Mouse (Mus musculus) kidney, embryonic 15.5 days (tissue): ENCODE measurements around the gene Agfg1. TPM values are rescaled to one million over a fixed set of nuclear protein-coding genes. Genes with fewer than 3 reads are reported as not detected.
"Not testable (repeated sequence)": the region's sequence is repeated elsewhere in the genome, so short reads cannot be mapped to it uniquely, and the experiment has no call there.

Experiments used
- ATAC-seq: fragments of 200-750 bp; cut with Nextera tagmentation; replicated peaks from 2 replicates; pipeline ENCODE4 v1.8.0; 2017; ENCODE audit warnings: moderate TSS enrichment; ENCODE audit not compliant: low FRiP score
- H3K27ac ChIP-seq: fragments of 300-500 bp; sonication (generic); 2 replicates; pipeline ENCODE4 v1.5.1; 2015; ENCODE audit warnings: mild to moderate bottlenecking, inconsistent platforms
- H3K27me3 ChIP-seq: fragments of 300-500 bp; sonication (generic); 2 replicates; pipeline ENCODE4 v1.6.1; 2015; ENCODE audit warnings: inconsistent platforms
- H3K36me3 ChIP-seq: fragments of 300-500 bp; sonication (generic); 2 replicates; pipeline ENCODE4 v1.6.1; 2015; ENCODE audit warnings: inconsistent platforms
- H3K4me1 ChIP-seq: fragments of 300-500 bp; sonication (generic); 2 replicates; pipeline ENCODE4 v1.6.1; 2015; ENCODE audit warnings: inconsistent platforms
- H3K4me2 ChIP-seq: fragments of 300-500 bp; sonication (generic); 2 replicates; pipeline ENCODE4 v1.6.1; 2015; ENCODE audit warnings: moderate library complexity, mild to moderate bottlenecking, inconsistent platforms
- H3K4me3 ChIP-seq: fragments of 300-500 bp; sonication (generic); replicated peaks from 2 replicates; pipeline ENCODE4 v1.5.1; 2015; ENCODE audit warnings: mild to moderate bottlenecking, inconsistent platforms
- H3K9ac ChIP-seq: fragments of 300-500 bp; sonication (generic); 2 replicates; pipeline ENCODE4 v1.6.1; 2015; ENCODE audit warnings: mild to moderate bottlenecking, inconsistent platforms
- H3K9me3 ChIP-seq: fragments of 300-500 bp; sonication (generic); replicated peaks from 2 replicates; pipeline ENCODE4 v1.6.1; 2016; ENCODE audit warnings: inconsistent platforms
- whole genome bisulfite sequencing: fragments of 180-500 bp; shearing (Covaris S2); methylation state at CpG from one replicate; pipeline ENCODE4 v1.1.7; 2015; ENCODE audit warnings: mixed read lengths; 5-methylcytosine and 5-hydroxymethylcytosine counted together
- microRNA-seq: library from miRNA; unstranded; fragments of <30 nt; microRNA quantifications from one replicate; pipeline ENCODE4, GENCODE M21; 2016
- polyA plus RNA-seq: library from polyadenylated mRNA; unstranded; fragments of >200 nt; fragmentation: Nextera tagmentation; extraction: Ambion mirVana; gene quantifications from 2 replicates; pipeline ENCODE4 v1.2.1, GENCODE M21; 2015

The Agfg1 gene
- polyA plus RNA-seq, 1 experiment from 2014 or later = 29.7 TPM

GRCm38 (mm10) chr1:82930558-82930957 lies 91.3 kb downstream of the Agfg1 start:
- not testable (repeated sequence) for H3K4me1 ChIP-seq, H3K9ac ChIP-seq, ATAC-seq, H3K4me2 ChIP-seq, H3K36me3 ChIP-seq, H3K4me3 ChIP-seq, H3K9me3 ChIP-seq, H3K27me3 ChIP-seq, H3K27ac ChIP-seq
- 78% methylated on average over 3 of the region's 3 CpGs for WGBS

- not testable (repeated sequence) for H3K27me3 ChIP-seq, H3K36me3 ChIP-seq, ATAC-seq, H3K4me2 ChIP-seq, H3K9ac ChIP-seq, H3K4me3 ChIP-seq, H3K9me3 ChIP-seq, H3K4me1 ChIP-seq, H3K27ac ChIP-seq
- no CpG with 5 or more reads among the region's 6 CpGs for WGBS
Measured at GRCm38 (mm10) chr1:82931326-82931725, 92.0 kb downstream of the Agfg1 start, which contains the start of gene Gm6217. Gene Gm6217, minus strand, starts transcription at chr1:82931399.

GRCm38 (mm10) chr1:82938666-82939065 lies 99.4 kb downstream of the Agfg1 start:
- Histone ChIP-seq H3K36me3 (no peaks in the 10 kb centered on the region), H3K27me3 (no peaks in the 10 kb centered on the region), H3K4me3 (no peak overlapping the region), H3K4me2 (no peak overlapping the region), H3K27ac (no peak overlapping the region), H3K4me1 (no peaks in the 10 kb centered on the region), H3K9me3 (no peaks in the 10 kb centered on the region; the same call in 1 of the 2 replicates), H3K9ac (no peak overlapping the region)
- ATAC-seq = no peak
- WGBS = 94% methylated on average over 5 of the region's 5 CpGs

- not testable (repeated sequence) for H3K36me3 ChIP-seq, H3K9me3 ChIP-seq, H3K9ac ChIP-seq, H3K27ac ChIP-seq, H3K27me3 ChIP-seq, ATAC-seq, H3K4me3 ChIP-seq, H3K4me1 ChIP-seq, H3K4me2 ChIP-seq
- 86% methylated on average over 2 of the region's 2 CpGs for WGBS
Measured at GRCm38 (mm10) chr1:82942505-82942904, 103.2 kb downstream of the Agfg1 start.

GRCm38 (mm10) chr1:82943295-82943694 lies 104.0 kb downstream of the Agfg1 start, which contains the start of gene A030003K21Rik:
Gene A030003K21Rik, minus strand, starts transcription at chr1:82943388.
- H3K4me2 ChIP-seq, H3K4me1 ChIP-seq, H3K9ac ChIP-seq, H3K27me3 ChIP-seq, H3K27ac ChIP-seq, ATAC-seq, H3K4me3 ChIP-seq, H3K36me3 ChIP-seq, H3K9me3 ChIP-seq: not testable (repeated sequence)
- no CpG with 5 or more reads among the region's 6 CpGs for WGBS

GRCm38 (mm10) chr1:82946029-82946428 lies 106.7 kb downstream of the Agfg1 start:
- not testable (repeated sequence) for H3K4me2 ChIP-seq, H3K36me3 ChIP-seq, H3K27me3 ChIP-seq, H3K9ac ChIP-seq, H3K4me1 ChIP-seq, ATAC-seq, H3K27ac ChIP-seq, H3K9me3 ChIP-seq, H3K4me3 ChIP-seq
- 100% methylated on average over 2 of the region's 2 CpGs for WGBS

- Histone ChIP-seq H3K4me2 (no peak overlapping the region), H3K9me3 (no peaks in the 10 kb centered on the region), H3K36me3 (no peaks in the 10 kb centered on the region), H3K4me1 (no peaks in the 10 kb centered on the region), H3K9ac (no peak overlapping the region), H3K27me3 (no peaks in the 10 kb centered on the region), H3K27ac (no peak overlapping the region), H3K4me3 (no peak overlapping the region)
- no peak for ATAC-seq
- 87% methylated on average over 2 of the region's 2 CpGs for WGBS
Measured at GRCm38 (mm10) chr1:82948601-82949000, 109.3 kb downstream of the Agfg1 start.

Small RNA genes lying within 50 kb of the gene (microRNA-seq; reads per million reads assigned to microRNA genes)
- not detected for gene Gm22396

Other genes with a start within 250 kb of the Agfg1 start
- gene Mff, start 114.6 kb upstream of the Agfg1 start, polyA plus RNA-seq = 217 and 235 TPM in 2 replicates
- 1.7 and 2.7 TPM in 2 replicates for gene Tm4sf20, start 71.0 kb upstream of the Agfg1 start, polyA plus RNA-seq
- gene Gm47791, start 68.2 kb upstream of the Agfg1 start, polyA plus RNA-seq = not detected in 2 replicates
- 0.26 and 0.28 TPM in 2 replicates for gene A030005L19Rik, start 73.8 kb downstream of the Agfg1 start, polyA plus RNA-seq
- gene A030014E15Rik, start 85.4 kb downstream of the Agfg1 start, polyA plus RNA-seq = not detected in 2 replicates
- gene Gm6217, start 91.9 kb downstream of the Agfg1 start, polyA plus RNA-seq = not detected in 2 replicates
- not detected in 2 replicates for gene A030003K21Rik, start 103.9 kb downstream of the Agfg1 start, polyA plus RNA-seq
- gene Gm7544, start 116.5 kb downstream of the Agfg1 start, polyA plus RNA-seq = not detected in 2 replicates
- not detected in 2 replicates for gene Gm47955, start 120.8 kb downstream of the Agfg1 start, polyA plus RNA-seq
- not detected in 2 replicates for gene Gm47959, start 161.1 kb downstream of the Agfg1 start, polyA plus RNA-seq
- 1.1 and 1.2 TPM in 2 replicates for gene Slc19a3, start 199.0 kb downstream of the Agfg1 start, polyA plus RNA-seq
- not detected in 2 replicates for gene Krtap28-10, start 203.0 kb downstream of the Agfg1 start, polyA plus RNA-seq
- not detected in 2 replicates for gene Gm47969, start 205.4 kb downstream of the Agfg1 start, polyA plus RNA-seq
- not detected in 2 replicates for gene A030005K14Rik, start 219.9 kb downstream of the Agfg1 start, polyA plus RNA-seq
- gene Krtap28-13, start 221.4 kb downstream of the Agfg1 start, polyA plus RNA-seq = not detected in 2 replicates